Mouse (Mus musculus) small intestine, adult 2 months (tissue): Measurements from ENCODE around the gene Dnlz.

ENCODE experiments used
- CTCF ChIP-seq: fragments of 200-500 bp; IDR thresholded peaks from 2 replicates; pipeline ENCODE4 v1.5.1; 2012; ENCODE audit warnings: low read depth, mild to moderate bottlenecking, control low read depth, inconsistent platforms, low read length, moderate library complexity, mixed read lengths; ENCODE audit not compliant: insufficient replicate concordance, insufficient read length; ENCODE audit errors: extremely low read depth
- POLR2A ChIP-seq: fragments of 200-500 bp; IDR thresholded peaks from 2 replicates; pipeline ENCODE4 v1.6.1; 2012; ENCODE audit warnings: low read depth, mild to moderate bottlenecking, control low read depth, inconsistent platforms, low read length, moderate library complexity

- TF ChIP-seq CTCF (no peak), POLR2A (no peak)
Observed at GRCm38 (mm10) chr2:26315925-26316311, 36.0 kb downstream of the Dnlz start.
